Mouse (Mus musculus): ENCODE results near the gene Pcx. TPM values are rescaled to one million over a fixed set of nuclear protein-coding genes. Genes with fewer than 3 reads are reported as not detected.

The Pcx gene
- polyA plus RNA-seq, 1 experiment from 2014 or later, result 11.6 TPM

Small RNAs within 50 kb of the gene (microRNA-seq; reads per million reads assigned to microRNA genes)
- not detected for gene Mir6986

Other genes starting within 250 kb of the Pcx start
- gene Ssh3, start 241.3 kb upstream of the Pcx start, polyA plus RNA-seq (2015; fragmentation: Nextera tagmentation; extraction: Ambion mirVana), result 5.0 and 6.7 TPM in 2 replicates
- gene Ankrd13d, start 227.3 kb upstream of the Pcx start, polyA plus RNA-seq (2015; fragmentation: Nextera tagmentation; extraction: Ambion mirVana), result 1.0 and 1.6 TPM in 2 replicates
- 9.4 and 12.9 TPM in 2 replicates for gene Grk2, start 204.2 kb upstream of the Pcx start, polyA plus RNA-seq (2015; fragmentation: Nextera tagmentation; extraction: Ambion mirVana)
- 31.6 and 35.5 TPM in 2 replicates for gene Kdm2a, start 112.2 kb upstream of the Pcx start, polyA plus RNA-seq (2015; fragmentation: Nextera tagmentation; extraction: Ambion mirVana)
- gene Rhod, start 71.0 kb upstream of the Pcx start, polyA plus RNA-seq (2015; fragmentation: Nextera tagmentation; extraction: Ambion mirVana), result 25.0 and 25.1 TPM in 2 replicates
- gene Syt12, start 33.0 kb upstream of the Pcx start, polyA plus RNA-seq (2015; fragmentation: Nextera tagmentation; extraction: Ambion mirVana), result 0.94 and 1.1 TPM in 2 replicates
- gene 2010003K11Rik, start 11.9 kb upstream of the Pcx start, polyA plus RNA-seq (2015; fragmentation: Nextera tagmentation; extraction: Ambion mirVana), result not detected in 2 replicates
- gene Lrfn4, start 105.2 kb downstream of the Pcx start, polyA plus RNA-seq (2015; fragmentation: Nextera tagmentation; extraction: Ambion mirVana), result 3.2 and 3.8 TPM in 2 replicates
- gene Rce1, start 115.2 kb downstream of the Pcx start, polyA plus RNA-seq (2015; fragmentation: Nextera tagmentation; extraction: Ambion mirVana), result 37.7 and 41.2 TPM in 2 replicates
- gene Gm960, start 188.2 kb downstream of the Pcx start, polyA plus RNA-seq (2015; fragmentation: Nextera tagmentation; extraction: Ambion mirVana), result 1.4 and 1.6 TPM in 2 replicates
- gene Sptbn2, start 200.7 kb downstream of the Pcx start, polyA plus RNA-seq (2015; fragmentation: Nextera tagmentation; extraction: Ambion mirVana), result 0.16 and 0.33 TPM in 2 replicates
- gene Rbm4b, start 246.0 kb downstream of the Pcx start, polyA plus RNA-seq (2015; fragmentation: Nextera tagmentation; extraction: Ambion mirVana), result 36.1 and 40.6 TPM in 2 replicates

Measured in heart, embryonic 13.5 days (tissue).